Mouse (Mus musculus): ENCODE results near the gene Bach2. TPM values are rescaled to one million over a fixed set of nuclear protein-coding genes. Genes with fewer than 3 reads are reported as not detected.

Gene Bach2
- polyA plus RNA-seq, 2 experiments, result 0.45 to 0.67 TPM

- H3K9me3 ChIP-seq (ENCODE audit: control insufficient read depth, low read length), result no peaks in the 10 kb centered on the region
- DNase-seq (ENCODE audit: low read depth in 3 of 3, low spot score in 3 of 3) (no peak), ATAC-seq (ENCODE audit: insufficient read depth) (no peak)
- WGBS (ENCODE audit: insufficient replicate concordance), result 63% methylated on average over 4 of the region's 4 CpGs
- no peaks in the 10 kb centered on the region for H3K36me3 ChIP-seq (replicated peaks; ENCODE audit: control insufficient read depth, insufficient read depth, low read depth)
- no peaks in the 10 kb centered on the region for H3K4me1 ChIP-seq (replicated peaks; ENCODE audit: control insufficient read depth in 2 of 2, insufficient read depth in 2 of 2, low read length in 1 of 2)
- no peak for TF ChIP-seq CTCF (IDR thresholded peaks at IDR 0.05; ENCODE audit: low read depth)
- no peak for TF ChIP-seq EP300 (IDR thresholded peaks at IDR 0.05; ENCODE audit: low read depth)
- no peak overlapping the region for H3K27ac ChIP-seq
- H3K9ac ChIP-seq (replicated peaks), result no peak overlapping the region
- no peak overlapping the region for H3K4me3 ChIP-seq (ENCODE audit: insufficient read depth in 1 of 2, low read depth in 2 of 2, low read length in 2 of 2)
- no peaks in the 10 kb centered on the region for H3K27me3 ChIP-seq (ENCODE audit: control insufficient read depth, insufficient read depth, low read length)
- H3K4me2 ChIP-seq (ENCODE audit: low read depth), result no peak overlapping the region
Measured at GRCm38 (mm10) chr4:32216466-32216865, 22.1 kb upstream of the Bach2 start.

DNA sequence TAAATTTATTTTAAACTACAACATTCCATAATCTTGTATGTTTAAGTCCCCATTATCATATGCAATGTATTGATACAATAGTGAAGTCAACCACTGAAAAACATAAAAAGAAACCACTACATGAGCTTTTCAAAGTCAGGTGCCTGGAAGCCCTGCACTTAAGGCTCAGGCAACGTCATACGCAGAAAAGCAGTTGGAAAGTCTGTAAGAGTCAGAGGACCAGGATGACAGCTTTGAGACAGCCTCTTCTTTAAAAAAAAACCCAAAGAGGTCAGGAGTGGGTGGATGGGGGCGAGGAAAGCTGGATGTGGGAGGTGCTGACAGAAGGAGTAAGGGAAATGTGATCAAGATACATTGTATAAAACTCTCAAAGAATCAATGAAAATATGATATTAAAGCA is 21.6 kb upstream of the Bach2 start:
- TF ChIP-seq CTCF (IDR thresholded peaks at IDR 0.05; ENCODE audit: low read depth) (no peak), EP300 (IDR thresholded peaks at IDR 0.05; ENCODE audit: low read depth) (no peak)
- Histone ChIP-seq H3K9ac (replicated peaks) (no peak overlapping the region), H3K36me3 (replicated peaks; ENCODE audit: control insufficient read depth, insufficient read depth, low read depth) (no peaks in the 10 kb centered on the region), H3K4me1 (replicated peaks; ENCODE audit: control insufficient read depth in 2 of 2, insufficient read depth in 2 of 2, low read length in 1 of 2) (no peaks in the 10 kb centered on the region), H3K27ac (no peak overlapping the region), H3K4me2 (ENCODE audit: low read depth) (no peak overlapping the region), H3K9me3 (ENCODE audit: control insufficient read depth, low read length) (no peaks in the 10 kb centered on the region), H3K27me3 (ENCODE audit: control insufficient read depth, insufficient read depth, low read length) (no peaks in the 10 kb centered on the region), H3K4me3 (ENCODE audit: insufficient read depth in 1 of 2, low read depth in 2 of 2, low read length in 2 of 2) (no peak overlapping the region)
- ATAC-seq (ENCODE audit: insufficient read depth) (no peak), DNase-seq (ENCODE audit: low read depth in 3 of 3, low spot score in 3 of 3) (no peak)
- 63% methylated on average over 3 of the region's 3 CpGs for WGBS (ENCODE audit: insufficient replicate concordance)

DNA sequence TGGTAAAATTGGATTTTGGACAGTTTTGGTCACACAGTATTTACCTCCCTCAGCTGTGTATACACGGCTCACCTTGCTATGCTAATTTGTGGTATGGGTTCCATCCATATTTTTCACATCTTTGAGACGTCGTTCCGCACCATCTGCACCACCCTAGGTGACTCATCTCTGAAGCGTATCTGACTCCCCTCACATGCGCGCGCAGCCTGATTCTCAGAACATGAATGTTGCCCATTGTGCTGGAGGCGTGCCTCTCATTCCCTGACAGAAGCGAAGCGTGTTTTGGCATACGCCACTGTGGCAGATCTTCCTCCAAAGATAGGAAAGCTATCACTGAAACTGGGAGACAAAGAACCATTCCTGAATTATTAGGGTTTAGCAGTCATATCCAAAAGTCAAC is 21.0 kb upstream of the Bach2 start:
- no peak overlapping the region for H3K4me2 ChIP-seq (ENCODE audit: low read depth)
- DNase-seq (ENCODE audit: low read depth in 3 of 3, low spot score in 3 of 3) (no peak), ATAC-seq (ENCODE audit: insufficient read depth) (no peak)
- no peak for TF ChIP-seq CTCF (IDR thresholded peaks at IDR 0.05; ENCODE audit: low read depth)
- no peak for TF ChIP-seq EP300 (IDR thresholded peaks at IDR 0.05; ENCODE audit: low read depth)
- H3K9me3 ChIP-seq (ENCODE audit: control insufficient read depth, low read length), result no peaks in the 10 kb centered on the region
- 83% methylated on average over 12 of the region's 12 CpGs for WGBS (ENCODE audit: insufficient replicate concordance)
- H3K9ac ChIP-seq (replicated peaks), result no peak overlapping the region
- H3K4me3 ChIP-seq (ENCODE audit: insufficient read depth in 1 of 2, low read depth in 2 of 2, low read length in 2 of 2), result no peak overlapping the region
- no peaks in the 10 kb centered on the region for H3K4me1 ChIP-seq (replicated peaks; ENCODE audit: control insufficient read depth in 2 of 2, insufficient read depth in 2 of 2, low read length in 1 of 2)
- H3K36me3 ChIP-seq (replicated peaks; ENCODE audit: control insufficient read depth, insufficient read depth, low read depth), result no peaks in the 10 kb centered on the region
- no peak overlapping the region for H3K27ac ChIP-seq
- H3K27me3 ChIP-seq (ENCODE audit: control insufficient read depth, insufficient read depth, low read length), result no peaks in the 10 kb centered on the region

- no peak overlapping the region for H3K27ac ChIP-seq
- 55% methylated on average over 4 of the region's 4 CpGs for WGBS (ENCODE audit: insufficient replicate concordance)
- no peak overlapping the region for H3K9ac ChIP-seq (replicated peaks)
- TF ChIP-seq CTCF (IDR thresholded peaks at IDR 0.05; ENCODE audit: low read depth) (no peak), EP300 (IDR thresholded peaks at IDR 0.05; ENCODE audit: low read depth) (no peak)
- DNase-seq (ENCODE audit: low read depth in 3 of 3, low spot score in 3 of 3) (no peak), ATAC-seq (ENCODE audit: insufficient read depth) (no peak)
- H3K4me1 ChIP-seq (replicated peaks; ENCODE audit: control insufficient read depth in 2 of 2, insufficient read depth in 2 of 2, low read length in 1 of 2), result no peaks in the 10 kb centered on the region
- no peaks in the 10 kb centered on the region for H3K27me3 ChIP-seq (ENCODE audit: control insufficient read depth, insufficient read depth, low read length)
- H3K4me3 ChIP-seq (ENCODE audit: insufficient read depth in 1 of 2, low read depth in 2 of 2, low read length in 2 of 2), result no peak overlapping the region
- no peaks in the 10 kb centered on the region for H3K9me3 ChIP-seq (ENCODE audit: control insufficient read depth, low read length)
- H3K4me2 ChIP-seq (ENCODE audit: low read depth), result no peak overlapping the region
- no peaks in the 10 kb centered on the region for H3K36me3 ChIP-seq (replicated peaks; ENCODE audit: control insufficient read depth, insufficient read depth, low read depth)
Measured at GRCm38 (mm10) chr4:32218371-32218770, 20.2 kb upstream of the Bach2 start.

GRCm38 (mm10) chr4:32219428-32220128 is 19.0 kb upstream of the Bach2 start:
- WGBS (ENCODE audit: insufficient replicate concordance), result 72% methylated on average over 10 of the region's 10 CpGs
- Histone ChIP-seq H3K9ac (replicated peaks) (no peak overlapping the region), H3K4me3 (ENCODE audit: insufficient read depth in 1 of 2, low read depth in 2 of 2, low read length in 2 of 2) (no peak overlapping the region), H3K9me3 (ENCODE audit: control insufficient read depth, low read length) (no peaks in the 10 kb centered on the region), H3K36me3 (replicated peaks; ENCODE audit: control insufficient read depth, insufficient read depth, low read depth) (no peaks in the 10 kb centered on the region), H3K4me1 (replicated peaks; ENCODE audit: control insufficient read depth in 2 of 2, insufficient read depth in 2 of 2, low read length in 1 of 2) (no peaks in the 10 kb centered on the region), H3K27me3 (ENCODE audit: control insufficient read depth, insufficient read depth, low read length) (no peaks in the 10 kb centered on the region), H3K4me2 (ENCODE audit: low read depth) (no peak overlapping the region), H3K27ac (no peak overlapping the region)
- ATAC-seq (ENCODE audit: insufficient read depth) (no peak), DNase-seq (ENCODE audit: low read depth in 3 of 3, low spot score in 3 of 3) (no peak)
- TF ChIP-seq EP300 (IDR thresholded peaks at IDR 0.05; ENCODE audit: low read depth), result no peak
- no peak for TF ChIP-seq CTCF (IDR thresholded peaks at IDR 0.05; ENCODE audit: low read depth)
